Mouse (Mus musculus): ENCODE measurements around the gene Rita1.

The Rita1 gene

GRCm38 (mm10) chr5:120570289-120570897, 42.0 kb downstream of the Rita1 start:
- no peak for DNase-seq (ENCODE audit: low spot score)

- no peak for DNase-seq (ENCODE audit: low spot score)
Measured at GRCm38 (mm10) chr5:120569791-120570190, 42.6 kb downstream of the Rita1 start.

GRCm38 (mm10) chr5:120568964-120569363, 43.4 kb downstream of the Rita1 start:
- no peak for DNase-seq (ENCODE audit: low spot score)

- no peak for DNase-seq (ENCODE audit: low spot score)
Measured at GRCm38 (mm10) chr5:120568336-120568768, 44.0 kb downstream of the Rita1 start.

GRCm38 (mm10) chr5:120567761-120568211, 44.6 kb downstream of the Rita1 start:
- no peak for DNase-seq (ENCODE audit: low spot score)

GRCm38 (mm10) chr5:120567253-120567701, 45.1 kb downstream of the Rita1 start:
- no peak for DNase-seq (ENCODE audit: low spot score)

GRCm38 (mm10) chr5:120566681-120567252, 45.6 kb downstream of the Rita1 start:
- no peak for DNase-seq (ENCODE audit: low spot score)

- no peak for DNase-seq (ENCODE audit: low spot score)
Measured at GRCm38 (mm10) chr5:120566101-120566500, 46.3 kb downstream of the Rita1 start.

GRCm38 (mm10) chr5:120565171-120565905, 47.1 kb downstream of the Rita1 start:
- DNase-seq (ENCODE audit: low spot score): no peak

GRCm38 (mm10) chr5:120563914-120564311, 48.5 kb downstream of the Rita1 start:
- DNase-seq (ENCODE audit: low spot score): no peak

GRCm38 (mm10) chr5:120562956-120563913, 49.2 kb downstream of the Rita1 start:
- no peak for DNase-seq (ENCODE audit: low spot score)

GRCm38 (mm10) chr5:120560616-120561311, 51.6 kb downstream of the Rita1 start:
- DNase-seq (ENCODE audit: low spot score): no peak

- no peak for DNase-seq (ENCODE audit: low spot score)
Measured at GRCm38 (mm10) chr5:120560129-120560615, 52.2 kb downstream of the Rita1 start.

- DNase-seq (ENCODE audit: low spot score): no peak
Measured at GRCm38 (mm10) chr5:120558762-120559161, 53.6 kb downstream of the Rita1 start.

GRCm38 (mm10) chr5:120558041-120558440, 54.3 kb downstream of the Rita1 start:
- DNase-seq (ENCODE audit: low spot score): no peak

GRCm38 (mm10) chr5:120555871-120556270, 56.5 kb downstream of the Rita1 start:
- no peak for DNase-seq (ENCODE audit: low spot score)

- no peak for DNase-seq (ENCODE audit: low spot score)
Measured at GRCm38 (mm10) chr5:120550673-120551072, 61.7 kb downstream of the Rita1 start.

GRCm38 (mm10) chr5:120550137-120550536, 62.3 kb downstream of the Rita1 start:
- no peak for DNase-seq (ENCODE audit: low spot score)

GRCm38 (mm10) chr5:120548236-120548850, 64.0 kb downstream of the Rita1 start:
- no peak for DNase-seq (ENCODE audit: low spot score)
